9 mouse cellular contexts compared by ENCODE assay signal in the genomic region with DNA sequence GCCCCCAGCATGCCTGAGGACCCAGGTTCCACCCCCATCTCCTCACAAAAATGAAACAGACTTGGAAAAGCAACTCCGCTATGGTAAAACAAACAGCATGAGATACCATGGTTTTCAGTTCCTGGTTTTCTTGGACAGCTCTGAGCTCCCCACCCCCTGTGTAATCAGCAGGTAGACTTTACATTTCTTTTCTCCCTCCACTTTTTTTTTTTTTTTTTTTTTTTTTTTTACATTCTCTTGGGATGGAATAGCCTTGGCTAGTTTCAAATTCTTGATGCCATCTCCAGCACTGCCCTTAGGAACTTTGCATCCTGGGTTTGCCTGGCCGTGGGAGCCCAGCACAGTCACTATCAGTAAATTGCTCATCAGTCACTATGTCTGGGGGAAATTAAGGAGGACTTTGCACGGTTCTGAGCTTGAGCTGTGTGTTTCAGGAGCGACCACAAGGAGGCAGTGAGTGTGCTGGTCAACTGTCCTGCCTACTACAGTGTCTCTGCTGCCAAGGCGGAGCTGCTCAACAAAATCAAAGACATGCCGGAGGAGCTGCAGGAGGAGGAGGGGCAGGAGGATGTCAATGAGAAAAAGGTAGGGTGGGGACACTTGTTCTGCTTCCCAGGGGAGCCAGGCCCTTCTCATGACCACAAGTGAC.
DNase-seq lines count a peak whose midpoint lies in the region; ATAC-seq and TF ChIP-seq lines count a peak whose summit lies in the region.
"Had no signal": no experiment of that assay in that cellular context is flagged by ENCODE, and none has a peak within 500 bp of the region (broad histone marks: within the 10 kb centered on the region; RNA-seq: fewer than 3 reads in every experiment).

No protein-coding gene starts in this region.

- no peaks in the 10 kb centered on the region for H3K4me1 ChIP-seq in kidney, adult 2 months (ENCODE audit: control insufficient read depth, insufficient read depth, low read length)
- H3K4me1 ChIP-seq in embryonic facial prominence, embryonic 12.5 days: peaks cover 14% of the 10 kb centered on the region
- no peaks in the 10 kb centered on the region for H3K4me1 ChIP-seq in kidney, embryonic 16.5 days (ENCODE audit: insufficient read depth, low read length)
- H3K4me1 ChIP-seq: liver, embryonic 13.5 days had no signal

- H3K36me3 ChIP-seq in kidney, adult 2 months (ENCODE audit: control insufficient read depth, insufficient read depth, low read length): peaks cover 2% of the 10 kb centered on the region; the same call in 1 of the 2 replicates
- peaks cover 25% of the 10 kb centered on the region for H3K36me3 ChIP-seq in embryonic facial prominence, embryonic 12.5 days
- peaks cover 53% of the 10 kb centered on the region for H3K36me3 ChIP-seq in kidney, embryonic 16.5 days (ENCODE audit: insufficient read depth, low read length)
- H3K36me3 ChIP-seq: liver, embryonic 13.5 days had no signal

- TF ChIP-seq POLR2A in kidney, adult 2 months (IDR thresholded peaks at IDR 0.05; ENCODE audit: low read depth, low read length): no peak

- H3K27me3 ChIP-seq in kidney, adult 2 months (replicated peaks; ENCODE audit: control insufficient read depth, insufficient read depth, low read length): no peaks in the 10 kb centered on the region
- no peaks in the 10 kb centered on the region for H3K27me3 ChIP-seq in embryonic facial prominence, embryonic 12.5 days
- no peaks in the 10 kb centered on the region for H3K27me3 ChIP-seq in kidney, embryonic 16.5 days (ENCODE audit: insufficient read depth, low read length)
- H3K27me3 ChIP-seq: liver, embryonic 13.5 days had no signal

- H3K4me3 ChIP-seq in kidney, adult 2 months (ENCODE audit: insufficient read depth, low read depth, low read length): no peak overlapping the region
- no peak overlapping the region for H3K4me3 ChIP-seq in embryonic facial prominence, embryonic 12.5 days
- no peak overlapping the region for H3K4me3 ChIP-seq in kidney, embryonic 16.5 days (ENCODE audit: low read length)
- H3K4me3 ChIP-seq: liver, embryonic 13.5 days had no signal

- peak; percentile 56 for TF ChIP-seq CTCF in kidney, adult 2 months (conservative IDR thresholded peaks at IDR 0.05; ENCODE audit: insufficient read depth, insufficient read length, low read depth, low read length)

- DNase-seq in kidney, adult 2 months: peak; percentile 42
- no peak for DNase-seq in kidney, adult 11 months
- DNase-seq in NIH3T3 (ENCODE audit: low read depth): peak; percentile 82
- DNase-seq in skeletal muscle tissue, adult 2 months (ENCODE audit: low read depth, low spot score): peak; percentile 12
- DNase-seq in adrenal gland, adult 18-20 months (ENCODE audit: low spot score in 2 of 2): no peak
- DNase-seq: liver, embryonic 13.5 days had no signal

- no peak overlapping the region for H3K27ac ChIP-seq in kidney, adult 2 months (ENCODE audit: insufficient read depth, low read depth, low read length)
- no peak overlapping the region for H3K27ac ChIP-seq in embryonic facial prominence, embryonic 12.5 days
- no peak overlapping the region for H3K27ac ChIP-seq in kidney, embryonic 16.5 days (ENCODE audit: low read length)
- H3K27ac ChIP-seq: liver, embryonic 13.5 days had no signal

- no peak overlapping the region for H3K9ac ChIP-seq in embryonic facial prominence, embryonic 12.5 days
- no peak overlapping the region for H3K9ac ChIP-seq in kidney, embryonic 16.5 days (replicated peaks; ENCODE audit: low read length)
- H3K9ac ChIP-seq: liver, embryonic 13.5 days had no signal

- ATAC-seq in embryonic facial prominence, embryonic 12.5 days (ENCODE audit: insufficient number of reproducible peaks, insufficient read depth, low FRiP score, low TSS enrichment): peak; percentile 24; the same call in 1 of the 2 replicates
- peak; percentile 59; the same call in 1 of the 2 replicates for ATAC-seq in kidney, embryonic 16.5 days (ENCODE audit: low FRiP score, low TSS enrichment)
- no peak for ATAC-seq in megakaryocyte-erythroid progenitor cell, adult 5-6 weeks (replicated peaks; ENCODE audit: low FRiP score, low TSS enrichment, poor library complexity, severe bottlenecking)

- no peaks in the 10 kb centered on the region for H3K9me3 ChIP-seq in embryonic facial prominence, embryonic 12.5 days
- H3K9me3 ChIP-seq in kidney, embryonic 16.5 days (ENCODE audit: low read length): no peaks in the 10 kb centered on the region
- H3K9me3 ChIP-seq: liver, embryonic 13.5 days had no signal

- 53% methylated on average over 6 of the region's 6 CpGs for WGBS in kidney, adult 2 months
- 45% methylated on average over 6 of the region's 6 CpGs for WGBS in embryonic facial prominence, embryonic 12.5 days
- WGBS in kidney, embryonic 16.5 days: 52% methylated on average over 6 of the region's 6 CpGs

- H3K4me2 ChIP-seq in embryonic facial prominence, embryonic 12.5 days (replicated peaks): no peak overlapping the region
- no peak overlapping the region for H3K4me2 ChIP-seq in kidney, embryonic 16.5 days (replicated peaks; ENCODE audit: low read depth, low read length)
- H3K4me2 ChIP-seq: liver, embryonic 13.5 days had no signal

Comparison
In these comparisons a context has a peak if more than half of its experiments do, and no peak if none do; other contexts are left out.
1. DNase-seq: peak in kidney, adult 2 months (single experiment), NIH3T3 (single experiment) and skeletal muscle tissue, adult 2 months (single experiment); none in kidney, adult 11 months (single experiment) and adrenal gland, adult 18-20 months (0 of 2).